Mouse (Mus musculus) brain, embryonic 14.5 days (tissue): ENCODE measurements around the gene Kcnk5. TPM values are rescaled to one million over a fixed set of nuclear protein-coding genes. Genes with fewer than 3 reads are reported as not detected.

ENCODE experiments used
- DNase-seq: peaks from one replicate; pipeline ENCODE4 v3.0.0-alpha.2; 2011; ENCODE audit warnings: low read depth
- CTCF ChIP-seq: fragments of 200-500 bp; IDR thresholded peaks from 2 replicates; pipeline ENCODE4 v1.5.1; 2012; ENCODE audit warnings: inconsistent platforms, mild to moderate bottlenecking, moderate library complexity, borderline replicate concordance; ENCODE audit not compliant: insufficient read depth, insufficient read length; ENCODE audit errors: extremely low read depth
- POLR2A ChIP-seq: fragments of 200-500 bp; IDR thresholded peaks from 2 replicates; pipeline ENCODE4 v1.6.1; 2012; ENCODE audit warnings: mild to moderate bottlenecking, inconsistent platforms, borderline replicate concordance; ENCODE audit not compliant: poor library complexity, insufficient read depth, insufficient read length, severe bottlenecking; ENCODE audit errors: extremely low read depth
- polyA plus RNA-seq: library from polyadenylated mRNA; depleted of rRNA; stranded (reverse); fragments of >200 nt; gene quantifications from 2 replicates; pipeline ENCODE4 v1.2.3, GENCODE M21; 2012

Gene Kcnk5
- polyA plus RNA-seq, 1 experiment, result 1.5 TPM

DNA sequence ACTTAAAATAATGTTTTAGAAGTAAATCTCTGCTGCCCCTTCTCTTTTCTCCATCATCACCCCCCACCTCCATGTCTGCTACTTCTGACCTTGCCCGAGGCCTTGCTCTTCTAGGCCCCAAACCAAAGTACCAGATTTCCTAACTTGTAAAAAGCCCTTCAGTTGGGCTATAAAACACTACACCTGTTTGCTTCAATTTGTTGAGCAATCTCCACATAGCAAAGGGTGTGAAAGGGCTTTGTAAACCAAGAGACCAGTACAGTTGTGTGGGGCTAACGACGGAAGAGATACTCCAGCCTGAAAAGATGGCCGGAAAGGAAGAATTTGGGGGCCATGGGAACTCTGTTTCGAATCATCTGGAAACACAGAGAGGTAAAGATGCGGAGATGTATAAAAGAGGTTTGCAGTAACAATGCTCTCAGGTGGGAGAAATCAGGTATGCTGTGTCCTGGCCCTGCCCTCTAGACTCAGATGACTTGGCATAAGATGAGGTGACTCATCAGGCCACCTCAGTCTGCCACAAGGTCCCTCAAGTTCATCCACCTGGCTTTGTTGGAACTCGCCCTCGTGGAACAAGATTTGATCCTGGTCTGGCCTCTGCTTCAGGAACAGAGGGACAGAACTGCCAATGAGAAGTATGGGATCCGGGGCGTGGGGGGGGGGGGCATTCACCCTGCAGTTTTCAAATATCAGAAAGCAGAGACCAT is 46.5 kb downstream of the Kcnk5 start:
- no peak for DNase-seq
- TF ChIP-seq POLR2A, result no peak
- no peak for TF ChIP-seq CTCF

DNA sequence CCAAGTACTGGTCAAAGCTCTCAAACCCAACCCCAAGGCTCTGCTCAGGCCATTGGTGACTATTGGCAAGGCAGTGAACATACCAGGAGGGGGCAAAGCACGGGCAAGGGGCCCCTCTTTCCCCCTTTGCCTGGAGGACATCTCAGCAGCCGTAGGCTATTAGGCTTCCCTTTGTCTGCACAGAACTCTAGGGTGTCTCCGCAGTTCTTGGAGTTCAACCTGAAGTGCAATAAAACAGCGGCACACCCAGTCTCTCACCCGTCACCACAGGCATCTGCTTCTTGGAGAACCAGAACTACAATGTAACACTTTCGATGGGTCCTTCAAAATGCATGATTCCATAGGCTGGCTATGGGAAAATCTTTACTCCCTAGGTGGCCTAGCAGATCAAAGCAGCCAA is 53.4 kb downstream of the Kcnk5 start:
- no peak for TF ChIP-seq CTCF
- TF ChIP-seq POLR2A, result no peak
- DNase-seq, result no peak

- no peak for TF ChIP-seq CTCF
- no peak for TF ChIP-seq POLR2A
- no peak for DNase-seq
Measured at GRCm38 (mm10) chr14:20127406-20128087, 54.1 kb downstream of the Kcnk5 start.

DNA sequence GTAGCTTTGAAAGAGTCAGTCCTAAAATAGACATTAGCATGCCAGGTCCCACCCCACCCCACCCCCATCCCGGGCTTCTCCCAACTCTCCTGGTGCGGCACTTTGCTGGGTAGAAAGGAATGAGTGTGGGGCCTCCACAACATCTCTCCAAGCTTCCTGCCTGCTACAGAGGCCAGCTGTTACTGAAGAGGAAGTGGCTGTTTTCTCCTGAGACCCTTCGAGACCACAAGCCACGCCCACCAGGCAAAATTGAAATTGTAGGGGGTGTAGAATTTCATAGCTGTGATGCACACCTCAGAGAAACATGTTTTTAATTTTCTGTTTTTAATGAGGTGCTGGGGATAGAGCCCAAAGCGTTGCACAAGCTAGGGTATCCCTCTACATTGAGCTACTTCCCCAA is 60.7 kb downstream of the Kcnk5 start:
- DNase-seq, result no peak
- TF ChIP-seq POLR2A (no peak), CTCF (no peak)

GRCm38 (mm10) chr14:20120012-20120411 is 61.6 kb downstream of the Kcnk5 start:
- TF ChIP-seq POLR2A (no peak), CTCF (no peak)
- DNase-seq, result no peak

GRCm38 (mm10) chr14:20116149-20116605 is 65.4 kb downstream of the Kcnk5 start:
- DNase-seq, result peak; percentile 9
- TF ChIP-seq POLR2A (no peak), CTCF (no peak)

DNA sequence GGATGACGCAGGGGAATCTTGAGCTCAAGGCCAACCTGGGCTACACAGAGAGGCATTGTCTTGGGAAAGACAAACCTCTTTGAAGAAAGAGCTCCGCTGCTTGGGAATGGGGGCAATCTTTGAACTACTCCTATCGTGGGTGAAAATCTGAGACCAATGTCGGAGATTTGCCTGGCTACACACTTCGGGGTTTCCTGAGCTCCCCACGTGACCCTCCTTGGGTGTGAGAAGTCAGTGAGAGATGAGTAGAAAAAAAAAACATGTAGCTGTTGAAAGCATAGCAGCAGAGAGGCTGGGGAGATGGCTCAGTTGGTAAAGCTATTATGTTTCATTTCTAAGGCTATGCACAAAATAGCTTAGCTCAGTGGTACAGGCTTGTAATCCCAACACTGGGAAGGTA is 66.7 kb downstream of the Kcnk5 start:
- DNase-seq, result no peak
- TF ChIP-seq CTCF, result no peak
- TF ChIP-seq POLR2A, result no peak

GRCm38 (mm10) chr14:20113964-20114363 is 67.6 kb downstream of the Kcnk5 start:
- peak; percentile 89 for DNase-seq
- TF ChIP-seq CTCF (peak; percentile 95), POLR2A (no peak)

GRCm38 (mm10) chr14:20113189-20113961 is 68.2 kb downstream of the Kcnk5 start:
- TF ChIP-seq CTCF (no peak), POLR2A (no peak)
- no peak for DNase-seq

- DNase-seq, result no peak
- no peak for TF ChIP-seq CTCF
- TF ChIP-seq POLR2A, result no peak
Measured at GRCm38 (mm10) chr14:20112218-20112617, 69.4 kb downstream of the Kcnk5 start.

DNA sequence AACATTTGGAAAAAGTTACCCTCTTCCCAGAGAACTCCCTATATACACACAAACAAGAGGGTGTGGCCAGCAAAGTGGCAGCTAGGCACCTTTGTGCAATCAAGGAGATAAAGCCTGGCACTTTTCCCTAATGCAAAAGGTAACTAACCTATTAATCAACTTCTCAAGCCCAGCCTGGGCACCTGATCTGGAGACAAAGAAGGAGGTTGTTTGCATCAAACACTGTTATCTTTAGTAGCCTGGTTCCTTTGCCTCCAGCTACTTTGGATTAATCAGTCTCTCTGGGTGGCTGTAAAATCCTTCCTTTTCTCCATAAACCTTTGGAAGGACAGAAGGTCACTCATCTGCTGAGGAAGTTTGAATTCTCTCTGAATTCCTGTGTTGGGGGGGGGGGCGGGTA is 70.7 kb downstream of the Kcnk5 start:
- DNase-seq, result no peak
- TF ChIP-seq CTCF (no peak), POLR2A (no peak)
